Mouse (Mus musculus) megakaryocyte, embryonic 14.5 days (primary cell): ENCODE results near the gene Magi2. TPM values are rescaled to one million over a fixed set of nuclear protein-coding genes. Genes with fewer than 3 reads are reported as not detected.
"Not testable (repeated sequence)": the region's sequence is repeated elsewhere in the genome, so short reads cannot be mapped to it uniquely, and the experiment has no call there.

ENCODE experiments used
- H3K27me3 ChIP-seq: replicated peaks from 2 replicates; pipeline ENCODE3; 2012; ENCODE audit warnings: inconsistent platforms
- H3K36me3 ChIP-seq: replicated peaks from 2 replicates; pipeline ENCODE3; 2012; ENCODE audit warnings: low read length, inconsistent platforms, mixed read lengths
- H3K4me1 ChIP-seq: 2 replicates; pipeline ENCODE4 v1.6.1; 2012; ENCODE audit warnings: inconsistent platforms
- H3K4me3 ChIP-seq: replicated peaks from 2 replicates; pipeline ENCODE3; 2012; ENCODE audit warnings: moderate library complexity, mild to moderate bottlenecking, inconsistent platforms
- H3K9me3 ChIP-seq: 2 replicates; pipeline ENCODE4 v1.6.1; 2012; ENCODE audit warnings: inconsistent platforms
- FLI1 ChIP-seq: IDR thresholded peaks from 2 replicates; pipeline ENCODE4 v1.6.1; 2012; ENCODE audit warnings: low read length, inconsistent platforms, mixed read lengths
- GATA1 ChIP-seq: IDR thresholded peaks from 3 replicates; pipeline ENCODE4 v1.6.1; 2012; ENCODE audit warnings: mixed read lengths, low read length, inconsistent platforms, borderline replicate concordance
- polyA plus RNA-seq: library from polyadenylated mRNA; stranded (reverse); fragments of >175 nt; gene quantifications from 2 replicates; pipeline ENCODE4 v1.2.3, GENCODE M21; 2012; ENCODE audit warnings: low replicate concordance; ENCODE audit not compliant: insufficient read depth

The Magi2 gene
- polyA plus RNA-seq, 1 experiment, result 0.02 TPM

GRCm38 (mm10) chr5:20241523-20241922 lies 1014.7 kb downstream of the Magi2 start:
- Histone ChIP-seq H3K4me3 (no peak overlapping the region), H3K9me3 (peaks cover 5% of the 10 kb centered on the region; the same call in 1 of the 2 replicates), H3K4me1 (no peaks in the 10 kb centered on the region), H3K36me3 (no peaks in the 10 kb centered on the region), H3K27me3 (no peaks in the 10 kb centered on the region)
- TF ChIP-seq GATA1 (no peak), FLI1 (no peak)

GRCm38 (mm10) chr5:20242496-20242895 lies 1015.7 kb downstream of the Magi2 start:
- H3K36me3 ChIP-seq, result no peaks in the 10 kb centered on the region
- H3K4me1 ChIP-seq, result no peaks in the 10 kb centered on the region
- H3K27me3 ChIP-seq, result no peaks in the 10 kb centered on the region
- no peak for TF ChIP-seq FLI1
- H3K9me3 ChIP-seq, result peaks cover 8% of the 10 kb centered on the region; the same call in 1 of the 2 replicates
- H3K4me3 ChIP-seq, result no peak overlapping the region

GRCm38 (mm10) chr5:20249382-20249781 lies 1022.5 kb downstream of the Magi2 start:
- Histone ChIP-seq H3K4me1 (no peaks in the 10 kb centered on the region), H3K36me3 (no peaks in the 10 kb centered on the region), H3K9me3 (peaks cover 9% of the 10 kb centered on the region; the same call in 1 of the 2 replicates), H3K4me3 (no peak overlapping the region), H3K27me3 (no peaks in the 10 kb centered on the region)
- TF ChIP-seq FLI1 (no peak), GATA1 (no peak)

GRCm38 (mm10) chr5:20251541-20251940 lies 1024.7 kb downstream of the Magi2 start:
- H3K4me3 ChIP-seq, result no peak overlapping the region
- no peaks in the 10 kb centered on the region for H3K4me1 ChIP-seq
- H3K27me3 ChIP-seq, result no peaks in the 10 kb centered on the region
- H3K9me3 ChIP-seq, result peaks cover 9% of the 10 kb centered on the region; the same call in 1 of the 2 replicates
- TF ChIP-seq FLI1 (no peak), GATA1 (no peak)
- H3K36me3 ChIP-seq, result no peaks in the 10 kb centered on the region

- Histone ChIP-seq H3K4me1 (no peaks in the 10 kb centered on the region), H3K4me3 (no peak overlapping the region), H3K36me3 (no peaks in the 10 kb centered on the region), H3K9me3 (peaks cover 12% of the 10 kb centered on the region; the same call in 1 of the 2 replicates), H3K27me3 (no peaks in the 10 kb centered on the region)
- TF ChIP-seq FLI1, result no peak
- TF ChIP-seq GATA1, result no peak
Measured at GRCm38 (mm10) chr5:20256150-20256868, 1029.5 kb downstream of the Magi2 start.

GRCm38 (mm10) chr5:20256933-20257332 lies 1030.1 kb downstream of the Magi2 start:
- H3K4me3 ChIP-seq, result no peak overlapping the region
- H3K4me1 ChIP-seq, result no peaks in the 10 kb centered on the region
- peaks cover 12% of the 10 kb centered on the region; the same call in 1 of the 2 replicates for H3K9me3 ChIP-seq
- H3K36me3 ChIP-seq, result no peaks in the 10 kb centered on the region
- H3K27me3 ChIP-seq, result no peaks in the 10 kb centered on the region
- TF ChIP-seq FLI1 (no peak), GATA1 (no peak)

- Histone ChIP-seq H3K27me3 (no peaks in the 10 kb centered on the region), H3K4me1 (no peaks in the 10 kb centered on the region), H3K4me3 (no peak overlapping the region), H3K9me3 (peaks cover 9% of the 10 kb centered on the region; the same call in 1 of the 2 replicates), H3K36me3 (no peaks in the 10 kb centered on the region)
- TF ChIP-seq GATA1 (no peak), FLI1 (no peak)
Measured at GRCm38 (mm10) chr5:20257419-20257818, 1030.6 kb downstream of the Magi2 start.

GRCm38 (mm10) chr5:20259719-20260118 lies 1032.9 kb downstream of the Magi2 start:
- H3K4me1 ChIP-seq, result no peaks in the 10 kb centered on the region
- no peaks in the 10 kb centered on the region for H3K27me3 ChIP-seq
- no peak for TF ChIP-seq FLI1
- TF ChIP-seq GATA1, result no peak
- peaks cover 9% of the 10 kb centered on the region; the same call in 1 of the 2 replicates for H3K9me3 ChIP-seq
- H3K36me3 ChIP-seq, result no peaks in the 10 kb centered on the region
- no peak overlapping the region for H3K4me3 ChIP-seq

- H3K9me3 ChIP-seq, H3K36me3 ChIP-seq: not testable (repeated sequence)
Measured at GRCm38 (mm10) chr5:20272680-20273079, 1045.8 kb downstream of the Magi2 start.

GRCm38 (mm10) chr5:20275632-20276031 lies 1048.8 kb downstream of the Magi2 start:
- H3K9me3 ChIP-seq, result no peaks in the 10 kb centered on the region
- H3K27me3 ChIP-seq, result no peaks in the 10 kb centered on the region
- H3K4me3 ChIP-seq, result no peak overlapping the region
- H3K36me3 ChIP-seq, result no peaks in the 10 kb centered on the region
- TF ChIP-seq FLI1, result no peak
- TF ChIP-seq GATA1, result no peak
- no peaks in the 10 kb centered on the region for H3K4me1 ChIP-seq

More at GRCm38 (mm10) chr5:20272680-20273079, 1045.8 kb downstream of the Magi2 start:
- H3K4me3 ChIP-seq, H3K4me1 ChIP-seq, H3K27me3 ChIP-seq: not testable (repeated sequence)

- H3K9me3 ChIP-seq, result no peaks in the 10 kb centered on the region
- no peaks in the 10 kb centered on the region for H3K4me1 ChIP-seq
- no peaks in the 10 kb centered on the region for H3K36me3 ChIP-seq
- H3K4me3 ChIP-seq, result no peak overlapping the region
- TF ChIP-seq GATA1 (no peak), FLI1 (no peak)
- H3K27me3 ChIP-seq, result no peaks in the 10 kb centered on the region
Measured at GRCm38 (mm10) chr5:20285080-20285840, 1058.4 kb downstream of the Magi2 start.
